Mouse (Mus musculus): ENCODE measurements around the gene Ankef1. TPM values are rescaled to one million over a fixed set of nuclear protein-coding genes. Genes with fewer than 3 reads are reported as not detected.

Gene Ankef1
- polyA plus RNA-seq, 1 experiment: 1.0 TPM

DNA sequence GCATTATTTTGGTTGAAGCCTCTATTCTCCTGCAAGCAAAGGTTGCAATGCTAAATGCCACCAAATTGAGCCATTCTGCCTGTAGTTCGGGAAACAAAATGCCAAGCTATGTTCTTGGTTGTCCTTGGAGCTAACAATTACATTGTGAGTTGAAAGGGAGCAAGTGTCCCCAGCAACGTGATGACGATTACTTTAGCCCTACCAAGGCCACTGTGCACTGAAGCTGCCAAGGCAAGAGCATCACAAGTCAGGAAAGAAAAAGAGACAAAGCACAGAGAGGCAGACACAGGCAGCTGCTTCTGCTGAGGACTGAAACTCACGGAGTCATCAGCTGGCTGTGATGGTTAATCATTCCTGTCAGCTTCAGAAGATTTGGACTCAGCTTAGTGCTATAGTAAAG lies 99.5 kb downstream of the Ankef1 start:
- H3K27ac ChIP-seq (ENCODE audit: control insufficient read depth, insufficient read depth, low read depth, low read length, poor library complexity): no peak overlapping the region
- WGBS: 74% methylated on average over 4 of the region's 4 CpGs
- H3K4me3 ChIP-seq (replicated peaks; ENCODE audit: control insufficient read depth, low read depth, low read length): no peak overlapping the region
- no peak for TF ChIP-seq POLR2A (IDR thresholded peaks at IDR 0.05; ENCODE audit: borderline replicate concordance, control insufficient read depth, low read depth, low read length)
- no peak for TF ChIP-seq CTCF (IDR thresholded peaks at IDR 0.05; ENCODE audit: control insufficient read depth, insufficient read depth, low read length)
- no peaks in the 10 kb centered on the region for H3K4me1 ChIP-seq (ENCODE audit: control insufficient read depth, insufficient read depth, low read length)

Other genes starting within 250 kb of the Ankef1 start
- gene Pak7, start 113.9 kb upstream of the Ankef1 start, polyA plus RNA-seq (2011; ENCODE audit: insufficient read depth, insufficient read length, low replicate concordance, missing spikeins): not detected in 2 replicates
- 7.6 TPM in 1 of 2 replicates, not detected in the other for gene Snap25, start 211.5 kb downstream of the Ankef1 start, polyA plus RNA-seq (2011; ENCODE audit: insufficient read depth, insufficient read length, low replicate concordance, missing spikeins)

Data from bone marrow, adult 2 months (tissue).